Mouse (Mus musculus) cerebellum, adult 2 months (tissue): ENCODE results near the gene Hmg20a.

Source experiments
- CTCF ChIP-seq: fragments of 200-500 bp; IDR thresholded peaks from 2 replicates; pipeline ENCODE4 v1.5.1; 2011; ENCODE audit warnings: low read depth, mild to moderate bottlenecking, control low read depth, low read length, moderate library complexity, borderline replicate concordance; ENCODE audit not compliant: insufficient read depth
- POLR2A ChIP-seq: fragments of 200-500 bp; IDR thresholded peaks from 2 replicates; pipeline ENCODE4 v1.6.1; 2011; ENCODE audit warnings: low read length, control low read depth, borderline replicate concordance; ENCODE audit not compliant: insufficient read depth

DNA sequence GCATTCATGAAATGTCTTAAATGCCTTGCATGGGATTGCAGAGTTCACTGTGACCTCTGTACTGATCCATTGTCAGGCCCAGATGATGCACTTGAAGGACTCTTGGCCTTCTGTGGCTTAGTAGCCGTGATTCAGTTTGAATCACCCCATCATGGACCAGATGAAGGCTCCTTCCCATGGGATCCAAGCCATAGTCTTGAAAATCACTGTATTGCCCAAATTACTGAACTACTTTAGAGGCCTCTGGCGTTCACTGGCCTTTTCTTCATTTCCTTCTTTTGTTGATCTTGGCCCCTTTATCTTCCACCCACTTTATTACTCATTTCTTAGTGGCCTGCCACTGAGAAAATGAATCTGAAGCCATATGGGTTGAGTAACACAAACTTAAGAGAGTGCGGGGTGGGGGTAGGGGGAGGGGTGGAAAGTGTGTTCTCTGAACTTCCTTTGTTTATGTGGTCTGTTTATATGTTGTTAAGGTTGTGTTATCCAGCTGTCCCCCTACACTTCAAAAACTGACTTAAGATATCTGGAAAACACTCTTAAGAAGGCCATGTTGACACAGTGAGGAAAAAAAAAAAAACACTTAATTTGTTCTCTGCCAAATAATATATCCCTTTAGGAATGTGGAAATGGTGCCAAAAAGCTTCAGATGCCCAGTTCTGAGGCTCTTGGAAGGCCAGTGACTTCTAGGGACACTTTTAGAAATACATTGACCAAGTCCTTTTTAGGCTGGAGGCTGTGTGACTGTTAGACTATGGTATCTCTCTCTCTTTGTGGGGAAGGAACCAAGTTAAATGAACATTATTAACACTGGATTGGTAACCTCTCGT, 45.5 kb downstream of the Hmg20a start:
- no peak for TF ChIP-seq CTCF
- no peak for TF ChIP-seq POLR2A
